Mouse (Mus musculus) yolk sac, embryonic 10.5 days (tissue): ENCODE measurements at regions not wholly inside any gene's neighbourhood (a gene's known extent, or its start where the extent isn't known, plus 50 kb on each side); places are given as distances from the start of the nearest gene placed in this dataset.

Source experiments
- DNase-seq: peaks from one replicate; pipeline ENCODE4 v3.0.0-alpha.2; 2017; ENCODE audit warnings: low spot score

DNA sequence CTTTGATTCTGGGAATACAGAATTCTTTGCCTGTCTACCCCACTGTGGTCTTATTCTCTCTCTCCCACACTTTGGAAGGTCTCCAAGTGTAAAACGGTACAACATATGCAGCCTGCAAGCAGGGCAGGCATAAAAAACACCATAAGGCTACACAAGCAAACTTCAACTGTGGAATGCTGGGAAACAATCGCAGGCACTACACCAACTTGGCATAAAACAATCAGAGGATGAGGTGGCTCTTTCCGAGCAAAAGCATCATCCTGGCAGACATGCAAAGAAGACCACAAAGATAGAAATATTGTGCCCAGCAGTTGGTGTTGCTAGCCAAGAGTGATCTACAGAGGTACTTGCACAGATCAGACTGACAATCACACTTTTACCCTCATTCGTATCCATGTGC, 88.0 kb upstream of the Galnt5 start:
- DNase-seq, result no peak

GRCm38 (mm10) chr2:57916375-57917023, 81.2 kb upstream of the Galnt5 start:
- DNase-seq, result no peak

GRCm38 (mm10) chr2:57917721-57918120, 80.0 kb upstream of the Galnt5 start:
- no peak for DNase-seq

- DNase-seq, result peak; percentile 18
Measured at GRCm38 (mm10) chr2:57919102-57919731, 78.5 kb upstream of the Galnt5 start.

- DNase-seq, result no peak
Measured at GRCm38 (mm10) chr2:57934062-57934822, 63.4 kb upstream of the Galnt5 start.
